Mouse (Mus musculus) neural tube, embryonic 13.5 days (tissue): ENCODE results near the gene Arhgap18. TPM values are rescaled to one million over a fixed set of nuclear protein-coding genes. Genes with fewer than 3 reads are reported as not detected.
A peak's percentile ranks its signal among the peaks of the same experiment; 100 is the strongest.

ENCODE experiments used
- ATAC-seq: fragments of 200-750 bp; cut with Nextera tagmentation; 2 replicates; pipeline ENCODE4 v1.8.0; 2017; ENCODE audit warnings: low read depth, mild to moderate bottlenecking, moderate TSS enrichment, moderate library complexity
- H3K27ac ChIP-seq: fragments of 300-500 bp; sonication (generic); replicated peaks from 2 replicates; pipeline ENCODE4 v1.5.1; 2015; ENCODE audit warnings: moderate library complexity, mild to moderate bottlenecking, inconsistent platforms
- H3K27me3 ChIP-seq: fragments of 300-500 bp; sonication (generic); 2 replicates; pipeline ENCODE4 v1.6.1; 2015; ENCODE audit warnings: mild to moderate bottlenecking, inconsistent platforms
- H3K36me3 ChIP-seq: fragments of 300-500 bp; sonication (generic); 2 replicates; pipeline ENCODE4 v1.6.1; 2015; ENCODE audit warnings: mild to moderate bottlenecking, inconsistent platforms
- H3K4me1 ChIP-seq: fragments of 300-500 bp; sonication (generic); replicated peaks from 2 replicates; pipeline ENCODE4 v1.6.1; 2015; ENCODE audit warnings: inconsistent platforms
- H3K4me2 ChIP-seq: fragments of 300-500 bp; sonication (generic); 2 replicates; pipeline ENCODE4 v1.6.1; 2015; ENCODE audit warnings: inconsistent platforms, mild to moderate bottlenecking, moderate library complexity
- H3K4me3 ChIP-seq: fragments of 300-500 bp; sonication (generic); 2 replicates; pipeline ENCODE4 v1.5.1; 2015; ENCODE audit warnings: mild to moderate bottlenecking, inconsistent platforms
- H3K9ac ChIP-seq: fragments of 300-500 bp; sonication (generic); 2 replicates; pipeline ENCODE4 v1.6.1; 2015; ENCODE audit warnings: moderate library complexity, mild to moderate bottlenecking, inconsistent platforms
- H3K9me3 ChIP-seq: fragments of 300-500 bp; sonication (generic); 2 replicates; pipeline ENCODE4 v1.6.1; 2016; ENCODE audit warnings: inconsistent platforms
- WGBS: fragments of 180-500 bp; shearing (Covaris S2); methylation state at CpG from one replicate; pipeline ENCODE4 v1.1.7; 2015; 5-methylcytosine and 5-hydroxymethylcytosine counted together
- polyA plus RNA-seq: library from polyadenylated mRNA; unstranded; fragments of >200 nt; fragmentation: Nextera tagmentation; extraction: Ambion mirVana; gene quantifications from 2 replicates; pipeline ENCODE4 v1.2.1, GENCODE M21; 2015

Gene Arhgap18
- polyA plus RNA-seq, 1 experiment from 2014 or later, result 13.9 TPM

GRCm38 (mm10) chr10:26820326-26820725 is 67.1 kb downstream of the Arhgap18 start:
- H3K36me3 ChIP-seq, result no peaks in the 10 kb centered on the region
- H3K27me3 ChIP-seq, result no peaks in the 10 kb centered on the region
- H3K4me3 ChIP-seq, result no peak overlapping the region
- H3K4me1 ChIP-seq, result peaks cover 18% of the 10 kb centered on the region
- H3K9me3 ChIP-seq, result no peaks in the 10 kb centered on the region
- no peak overlapping the region for H3K9ac ChIP-seq
- no peak overlapping the region for H3K27ac ChIP-seq
- no peak overlapping the region for H3K4me2 ChIP-seq
- no peak for ATAC-seq

- Histone ChIP-seq H3K27me3 (no peaks in the 10 kb centered on the region), H3K36me3 (no peaks in the 10 kb centered on the region), H3K27ac (no peak overlapping the region), H3K4me3 (no peak overlapping the region), H3K4me2 (no peak overlapping the region), H3K4me1 (peaks cover 21% of the 10 kb centered on the region), H3K9ac (no peak overlapping the region), H3K9me3 (no peaks in the 10 kb centered on the region)
- no peak for ATAC-seq
- 63% methylated on average over 1 of the region's 1 CpGs for WGBS
Observed at GRCm38 (mm10) chr10:26820936-26821335, 67.7 kb downstream of the Arhgap18 start.

GRCm38 (mm10) chr10:26823997-26824396 is 70.8 kb downstream of the Arhgap18 start:
- H3K4me2 ChIP-seq, result no peak overlapping the region
- H3K4me1 ChIP-seq, result peaks cover 42% of the 10 kb centered on the region
- H3K36me3 ChIP-seq, result no peaks in the 10 kb centered on the region
- H3K9me3 ChIP-seq, result no peaks in the 10 kb centered on the region
- H3K27ac ChIP-seq, result no peak overlapping the region
- no peak overlapping the region for H3K4me3 ChIP-seq
- WGBS, result 66% methylated on average over 5 of the region's 5 CpGs
- H3K9ac ChIP-seq, result no peak overlapping the region
- ATAC-seq, result no peak
- H3K27me3 ChIP-seq, result no peaks in the 10 kb centered on the region

GRCm38 (mm10) chr10:26825246-26825889 is 72.1 kb downstream of the Arhgap18 start:
- peak overlapping the region; percentile 46; the same call in 1 of the 2 replicates for H3K27ac ChIP-seq
- no peaks in the 10 kb centered on the region for H3K9me3 ChIP-seq
- H3K4me1 ChIP-seq, result peaks cover 42% of the 10 kb centered on the region
- no peak overlapping the region for H3K9ac ChIP-seq
- H3K27me3 ChIP-seq, result no peaks in the 10 kb centered on the region
- H3K36me3 ChIP-seq, result no peaks in the 10 kb centered on the region
- 75% methylated on average over 8 of the region's 8 CpGs for WGBS
- H3K4me3 ChIP-seq, result no peak overlapping the region
- no peak for ATAC-seq
- no peak overlapping the region for H3K4me2 ChIP-seq

GRCm38 (mm10) chr10:26827315-26827714 is 74.1 kb downstream of the Arhgap18 start:
- peak; percentile 86 for ATAC-seq
- H3K36me3 ChIP-seq, result no peaks in the 10 kb centered on the region
- H3K9ac ChIP-seq, result no peak overlapping the region
- H3K27me3 ChIP-seq, result no peaks in the 10 kb centered on the region
- 16% methylated on average over 5 of the region's 5 CpGs for WGBS
- H3K9me3 ChIP-seq, result no peaks in the 10 kb centered on the region
- H3K27ac ChIP-seq, result peak overlapping the region; percentile 59
- H3K4me2 ChIP-seq, result no peak overlapping the region
- no peak overlapping the region for H3K4me3 ChIP-seq
- peaks cover 36% of the 10 kb centered on the region for H3K4me1 ChIP-seq

- H3K27ac ChIP-seq, result peak overlapping the region; percentile 59
- ATAC-seq, result no peak; the same call in 1 of the 2 replicates
- WGBS, result 72% methylated on average over 9 of the region's 9 CpGs
Observed at GRCm38 (mm10) chr10:26828412-26829137, 75.4 kb downstream of the Arhgap18 start.

GRCm38 (mm10) chr10:26832068-26832467 is 78.8 kb downstream of the Arhgap18 start:
- Histone ChIP-seq H3K9me3 (no peaks in the 10 kb centered on the region), H3K4me3 (no peak overlapping the region), H3K27ac (no peak overlapping the region), H3K36me3 (no peaks in the 10 kb centered on the region), H3K4me1 (peaks cover 17% of the 10 kb centered on the region), H3K27me3 (no peaks in the 10 kb centered on the region), H3K9ac (no peak overlapping the region), H3K4me2 (no peak overlapping the region)
- WGBS, result 92% methylated on average over 3 of the region's 3 CpGs
- ATAC-seq, result no peak

More at GRCm38 (mm10) chr10:26828412-26829137, 75.4 kb downstream of the Arhgap18 start:
- no peak overlapping the region for H3K4me2 ChIP-seq
- H3K27me3 ChIP-seq, result no peaks in the 10 kb centered on the region
- H3K36me3 ChIP-seq, result no peaks in the 10 kb centered on the region
- peaks cover 32% of the 10 kb centered on the region for H3K4me1 ChIP-seq
- H3K9me3 ChIP-seq, result no peaks in the 10 kb centered on the region
- H3K9ac ChIP-seq, result no peak overlapping the region
- H3K4me3 ChIP-seq, result no peak overlapping the region

GRCm38 (mm10) chr10:26832669-26833249 is 79.5 kb downstream of the Arhgap18 start:
- Histone ChIP-seq H3K4me3 (no peak overlapping the region), H3K4me2 (no peak overlapping the region), H3K4me1 (peaks cover 10% of the 10 kb centered on the region), H3K9ac (no peak overlapping the region), H3K36me3 (no peaks in the 10 kb centered on the region), H3K27me3 (no peaks in the 10 kb centered on the region), H3K9me3 (no peaks in the 10 kb centered on the region), H3K27ac (no peak overlapping the region)
- ATAC-seq, result no peak
- WGBS, result 96% methylated on average over 3 of the region's 3 CpGs

- H3K4me3 ChIP-seq, result no peak overlapping the region
- H3K27ac ChIP-seq, result no peak overlapping the region
- peaks cover 4% of the 10 kb centered on the region for H3K4me1 ChIP-seq
- ATAC-seq, result no peak
- H3K9me3 ChIP-seq, result no peaks in the 10 kb centered on the region
- H3K36me3 ChIP-seq, result no peaks in the 10 kb centered on the region
- H3K27me3 ChIP-seq, result no peaks in the 10 kb centered on the region
- H3K9ac ChIP-seq, result no peak overlapping the region
- H3K4me2 ChIP-seq, result no peak overlapping the region
- 83% methylated on average over 3 of the region's 3 CpGs for whole genome bisulfite sequencing
Observed at GRCm38 (mm10) chr10:26833393-26833792, 80.2 kb downstream of the Arhgap18 start.

GRCm38 (mm10) chr10:26849311-26849710 is 96.1 kb downstream of the Arhgap18 start:
- Histone ChIP-seq H3K36me3 (0 out of 2 replicates have a peak, but pooled peaks cover 2% of the 10 kb centered on the region), H3K9me3 (no peaks in the 10 kb centered on the region), H3K4me1 (no peaks in the 10 kb centered on the region), H3K9ac (no peak overlapping the region), H3K27ac (no peak overlapping the region), H3K27me3 (no peaks in the 10 kb centered on the region), H3K4me2 (no peak overlapping the region), H3K4me3 (no peak overlapping the region)
- WGBS, result 82% methylated on average over 4 of the region's 4 CpGs
- ATAC-seq, result no peak

- 80% methylated on average over 6 of the region's 6 CpGs for whole genome bisulfite sequencing
- Histone ChIP-seq H3K36me3 (0 out of 2 replicates have a peak, but pooled peaks cover 2% of the 10 kb centered on the region), H3K9ac (no peak overlapping the region), H3K4me2 (no peak overlapping the region), H3K27ac (no peak overlapping the region), H3K4me3 (no peak overlapping the region), H3K27me3 (no peaks in the 10 kb centered on the region), H3K9me3 (no peaks in the 10 kb centered on the region), H3K4me1 (no peaks in the 10 kb centered on the region)
- no peak for ATAC-seq
Observed at GRCm38 (mm10) chr10:26849854-26850253, 96.6 kb downstream of the Arhgap18 start.

- Histone ChIP-seq H3K9ac (no peak overlapping the region), H3K9me3 (no peaks in the 10 kb centered on the region), H3K36me3 (no peaks in the 10 kb centered on the region), H3K4me3 (no peak overlapping the region), H3K27ac (no peak overlapping the region), H3K4me2 (no peak overlapping the region), H3K4me1 (no peaks in the 10 kb centered on the region), H3K27me3 (no peaks in the 10 kb centered on the region)
- no peak for ATAC-seq
- 94% methylated on average over 5 of the region's 5 CpGs for WGBS
Observed at GRCm38 (mm10) chr10:26854556-26855100, 101.4 kb downstream of the Arhgap18 start.
